Mouse (Mus musculus): ENCODE measurements around the gene Ppil4.

DNA sequence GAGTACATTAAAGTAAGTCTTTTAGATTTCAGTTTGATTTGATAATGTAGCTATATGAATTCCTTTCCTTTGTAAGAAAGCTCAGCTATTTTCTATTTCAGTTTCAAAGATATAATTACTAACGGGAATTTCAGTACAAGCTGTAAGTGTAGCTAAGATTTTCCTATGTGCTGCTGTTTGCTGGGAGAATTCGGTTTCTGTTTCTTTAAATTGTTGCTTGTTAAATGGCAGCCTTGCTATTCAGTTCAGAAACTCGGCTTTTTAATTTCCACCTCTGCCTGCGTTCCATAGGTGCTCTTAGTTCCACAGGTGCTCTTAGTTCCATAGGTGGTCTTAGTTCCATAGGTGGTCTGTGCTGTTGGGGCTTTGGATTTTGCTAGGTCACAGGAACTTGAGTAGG lies 26.5 kb downstream of the Ppil4 start:
- no peak for TF ChIP-seq CTCF (IDR thresholded peaks at IDR 0.05; ENCODE audit: insufficient read depth, low read depth, low read length)
- no peak for TF ChIP-seq POLR2A (IDR thresholded peaks at IDR 0.05; ENCODE audit: insufficient read depth, low read depth, low read length)

Data from olfactory bulb, adult 2 months (tissue).